Mouse (Mus musculus) liver, adult 2 months (tissue): Measurements from ENCODE around the gene Zbtb20. TPM values are rescaled to one million over a fixed set of nuclear protein-coding genes. Genes with fewer than 3 reads are reported as not detected.

ENCODE experiments used
- DNase-seq: peaks from one replicate; pipeline ENCODE4 v3.0.0-alpha.2; 2011; ENCODE audit warnings: low read depth, low spot score; ENCODE audit errors: extremely low read depth
- H3K27ac ChIP-seq: fragments of 200-500 bp; replicated peaks from 2 replicates; pipeline ENCODE4 v1.5.1; 2012; ENCODE audit warnings: low read depth, mild to moderate bottlenecking, control low read depth, inconsistent platforms, low read length; ENCODE audit not compliant: insufficient read depth
- H3K27me3 ChIP-seq: fragments of 200-500 bp; 2 replicates; pipeline ENCODE4 v1.6.1; 2012; ENCODE audit warnings: mild to moderate bottlenecking, moderate library complexity, low read length, inconsistent platforms; ENCODE audit not compliant: control insufficient read depth, insufficient read depth
- H3K36me3 ChIP-seq: fragments of 200-500 bp; 2 replicates; pipeline ENCODE4 v1.6.1; 2012; ENCODE audit warnings: low read length, inconsistent platforms; ENCODE audit not compliant: control insufficient read depth, insufficient read depth
- H3K4me1 ChIP-seq: fragments of 200-500 bp; 2 replicates; pipeline ENCODE4 v1.6.1; 2011; ENCODE audit warnings: low read length; ENCODE audit not compliant: control insufficient read depth, insufficient read depth
- H3K4me3 ChIP-seq: fragments of 200-500 bp; 2 replicates; pipeline ENCODE4 v1.5.1; 2011; ENCODE audit warnings: low read depth, mild to moderate bottlenecking, control low read depth, low read length, moderate library complexity; ENCODE audit not compliant: insufficient read depth
- H3K79me2 ChIP-seq: fragments of 200-500 bp; 2 replicates; pipeline ENCODE4 v1.6.1; 2012; ENCODE audit warnings: inconsistent platforms, mild to moderate bottlenecking, low read length, moderate library complexity; ENCODE audit not compliant: control insufficient read depth, insufficient read depth
- H3K9ac ChIP-seq: fragments of 200-500 bp; 2 replicates; pipeline ENCODE4 v1.6.1; 2012; ENCODE audit warnings: low read depth, mild to moderate bottlenecking, control low read depth, inconsistent platforms, low read length
- CTCF ChIP-seq: fragments of 200-500 bp; IDR thresholded peaks from 2 replicates; pipeline ENCODE4 v1.5.1; 2011; ENCODE audit warnings: low read depth, low read length, control low read depth
- POLR2A ChIP-seq: fragments of 200-500 bp; IDR thresholded peaks from 2 replicates; pipeline ENCODE4 v1.6.1; 2011; ENCODE audit warnings: low read length, control low read depth; ENCODE audit not compliant: insufficient read depth; ENCODE audit errors: extremely low read depth
- WGBS: fragments of 180-500 bp; shearing (Covaris S2); methylation state at CpG from one replicate; pipeline ENCODE4 v1.1.7; 2018; 5-methylcytosine and 5-hydroxymethylcytosine counted together
- polyA plus RNA-seq: library from polyadenylated mRNA; depleted of rRNA; stranded (reverse); fragments of >200 nt; gene quantifications from 2 replicates; pipeline ENCODE4 v1.2.3, GENCODE M21; 2012
- total RNA-seq: library from RNA; depleted of rRNA; stranded (reverse); fragments of >200 nt; gene quantifications from 2 replicates; pipeline ENCODE4 v1.2.3, GENCODE M21; 2014

Zbtb20 gene
- total and polyA plus RNA-seq, 2 experiments = 17.8 to 52.6 TPM

- no peak overlapping the region for H3K4me3 ChIP-seq
- peaks cover 15% of the 10 kb centered on the region; the same call in 1 of the 2 replicates for H3K79me2 ChIP-seq
- no peak overlapping the region for H3K9ac ChIP-seq
- peaks cover 7% of the 10 kb centered on the region; the same call in 1 of the 2 replicates for H3K36me3 ChIP-seq
- no peaks in the 10 kb centered on the region for H3K27me3 ChIP-seq
- no peak overlapping the region for H3K27ac ChIP-seq
- DNase-seq = no peak
- peaks cover 12% of the 10 kb centered on the region for H3K4me1 ChIP-seq
- TF ChIP-seq POLR2A (no peak), CTCF (no peak)
- WGBS = 93% methylated on average over 7 of the region's 7 CpGs
Measured at GRCm38 (mm10) chr16:43383149-43383740, 507.6 kb downstream of the Zbtb20 start.

- Histone ChIP-seq H3K27ac (no peak overlapping the region), H3K4me1 (peaks cover 9% of the 10 kb centered on the region), H3K36me3 (peaks cover 11% of the 10 kb centered on the region), H3K27me3 (no peaks in the 10 kb centered on the region), H3K9ac (no peak overlapping the region), H3K4me3 (no peak overlapping the region), H3K79me2 (peaks cover 14% of the 10 kb centered on the region; the same call in 1 of the 2 replicates)
- WGBS = 47% methylated on average over 4 of the region's 4 CpGs
- DNase-seq = peak; percentile 65
- TF ChIP-seq CTCF (no peak), POLR2A (no peak)
Measured at GRCm38 (mm10) chr16:43384953-43385619, 509.4 kb downstream of the Zbtb20 start.

GRCm38 (mm10) chr16:43385620-43386210, 510.0 kb downstream of the Zbtb20 start:
- TF ChIP-seq CTCF = no peak
- TF ChIP-seq POLR2A = no peak
- no peak for DNase-seq
- H3K27me3 ChIP-seq = no peaks in the 10 kb centered on the region
- H3K27ac ChIP-seq = no peak overlapping the region
- H3K4me1 ChIP-seq = peaks cover 9% of the 10 kb centered on the region
- no peak overlapping the region for H3K9ac ChIP-seq
- H3K4me3 ChIP-seq = no peak overlapping the region
- peaks cover 12% of the 10 kb centered on the region; the same call in 1 of the 2 replicates for H3K79me2 ChIP-seq
- WGBS = 77% methylated on average over 5 of the region's 5 CpGs
- H3K36me3 ChIP-seq = peaks cover 11% of the 10 kb centered on the region

GRCm38 (mm10) chr16:43386426-43386825, 510.7 kb downstream of the Zbtb20 start:
- Histone ChIP-seq H3K4me1 (peaks cover 15% of the 10 kb centered on the region), H3K4me3 (no peak overlapping the region), H3K9ac (no peak overlapping the region), H3K27me3 (no peaks in the 10 kb centered on the region), H3K27ac (no peak overlapping the region), H3K36me3 (peaks cover 9% of the 10 kb centered on the region), H3K79me2 (peaks cover 9% of the 10 kb centered on the region; the same call in 1 of the 2 replicates)
- WGBS = 76% methylated on average over 5 of the region's 5 CpGs
- DNase-seq = no peak
- no peak for TF ChIP-seq CTCF
- TF ChIP-seq POLR2A = no peak

- Histone ChIP-seq H3K4me3 (no peak overlapping the region), H3K27ac (no peak overlapping the region), H3K79me2 (peaks cover 8% of the 10 kb centered on the region; the same call in 1 of the 2 replicates), H3K36me3 (peaks cover 7% of the 10 kb centered on the region), H3K9ac (no peak overlapping the region), H3K4me1 (peaks cover 15% of the 10 kb centered on the region), H3K27me3 (no peaks in the 10 kb centered on the region)
- no peak for DNase-seq
- WGBS = 94% methylated on average over 5 of the region's 5 CpGs
- TF ChIP-seq POLR2A = no peak
- no peak for TF ChIP-seq CTCF
Measured at GRCm38 (mm10) chr16:43388389-43388788, 512.7 kb downstream of the Zbtb20 start.
